Mouse (Mus musculus) thymus, adult 2 months (tissue): Measurements from ENCODE around the gene Stx12. TPM values are rescaled to one million over a fixed set of nuclear protein-coding genes. Genes with fewer than 3 reads are reported as not detected.
A peak's percentile ranks its signal among the peaks of the same experiment; 100 is the strongest.

Source experiments
- DNase-seq: peaks from one replicate; pipeline ENCODE4 v3.0.0; 2021
- H3K27ac ChIP-seq: fragments of 200-500 bp; 2 replicates; pipeline ENCODE4 v1.5.1; 2012; ENCODE audit warnings: low read length, control low read depth; ENCODE audit not compliant: control insufficient read depth, insufficient read depth
- H3K27me3 ChIP-seq: fragments of 200-500 bp; 2 replicates; pipeline ENCODE4 v1.6.1; 2012; ENCODE audit warnings: mild to moderate bottlenecking, low read length, moderate library complexity, mixed read lengths; ENCODE audit not compliant: control insufficient read depth, insufficient read depth
- H3K36me3 ChIP-seq: fragments of 200-500 bp; 2 replicates; pipeline ENCODE4 v1.6.1; 2012; ENCODE audit warnings: mild to moderate bottlenecking, low read length, moderate library complexity; ENCODE audit not compliant: control insufficient read depth, insufficient read depth
- H3K4me1 ChIP-seq: fragments of 200-500 bp; replicated peaks from 2 replicates; pipeline ENCODE4 v1.6.1; 2012; ENCODE audit warnings: low read length; ENCODE audit not compliant: control insufficient read depth, insufficient read depth
- H3K4me3 ChIP-seq: fragments of 200-500 bp; 2 replicates; pipeline ENCODE4 v1.5.1; 2012; ENCODE audit warnings: mild to moderate bottlenecking, low read length, control low read depth, moderate library complexity; ENCODE audit not compliant: control insufficient read depth, insufficient read depth
- CTCF ChIP-seq: fragments of 200-500 bp; IDR thresholded peaks from 2 replicates; pipeline ENCODE4 v1.5.1; 2012; ENCODE audit warnings: mild to moderate bottlenecking, control low read depth, low read length, moderate library complexity, borderline replicate concordance; ENCODE audit not compliant: control insufficient read depth, poor library complexity, insufficient read depth; ENCODE audit errors: extremely low read depth
- POLR2A ChIP-seq: fragments of 200-500 bp; IDR thresholded peaks from 2 replicates; pipeline ENCODE4 v1.6.1; 2012; ENCODE audit warnings: mild to moderate bottlenecking, low read length, control low read depth, moderate library complexity; ENCODE audit not compliant: control insufficient read depth, poor library complexity, insufficient read depth; ENCODE audit errors: extremely low read depth
- WGBS: fragments of 180-500 bp; shearing (Covaris S2); methylation state at CpG from one replicate; pipeline ENCODE4 v1.1.7; 2018; 5-methylcytosine and 5-hydroxymethylcytosine counted together
- polyA plus RNA-seq: library from polyadenylated mRNA; depleted of rRNA; stranded (reverse); fragments of >200 nt; gene quantifications from 2 replicates; pipeline ENCODE4 v1.2.3, GENCODE M21; 2012

Stx12 gene
- polyA plus RNA-seq, 1 experiment: 16.1 TPM

DNA sequence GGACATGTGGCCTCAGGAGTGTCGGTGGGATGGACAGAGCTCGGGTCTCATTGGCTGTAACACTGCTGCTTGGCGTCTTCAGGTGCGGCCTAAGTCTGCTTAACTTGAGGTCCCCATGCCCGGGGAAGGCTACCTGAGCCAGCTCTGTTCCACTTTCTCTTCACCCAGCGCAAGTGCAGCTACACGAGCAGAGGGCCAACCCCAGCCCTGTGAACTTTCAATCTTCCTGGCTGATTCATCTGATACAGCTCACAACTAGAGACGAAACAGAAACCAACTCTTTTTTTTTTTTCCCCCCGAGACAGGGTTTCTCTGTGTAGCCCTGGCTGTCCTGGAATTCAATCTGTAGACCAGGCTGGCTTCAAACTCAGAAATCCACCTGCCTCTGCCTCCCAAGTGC lies 13.9 kb upstream of the Stx12 start:
- 59% methylated on average over 9 of the region's 9 CpGs for WGBS
- H3K27ac ChIP-seq: no peak overlapping the region
- TF ChIP-seq POLR2A (no peak), CTCF (no peak)
- peaks cover 5% of the 10 kb centered on the region; the same call in 1 of the 2 replicates for H3K4me1 ChIP-seq
- H3K27me3 ChIP-seq: no peaks in the 10 kb centered on the region
- no peak for DNase-seq
- H3K36me3 ChIP-seq: peaks cover 11% of the 10 kb centered on the region
- no peak overlapping the region for H3K4me3 ChIP-seq

DNA sequence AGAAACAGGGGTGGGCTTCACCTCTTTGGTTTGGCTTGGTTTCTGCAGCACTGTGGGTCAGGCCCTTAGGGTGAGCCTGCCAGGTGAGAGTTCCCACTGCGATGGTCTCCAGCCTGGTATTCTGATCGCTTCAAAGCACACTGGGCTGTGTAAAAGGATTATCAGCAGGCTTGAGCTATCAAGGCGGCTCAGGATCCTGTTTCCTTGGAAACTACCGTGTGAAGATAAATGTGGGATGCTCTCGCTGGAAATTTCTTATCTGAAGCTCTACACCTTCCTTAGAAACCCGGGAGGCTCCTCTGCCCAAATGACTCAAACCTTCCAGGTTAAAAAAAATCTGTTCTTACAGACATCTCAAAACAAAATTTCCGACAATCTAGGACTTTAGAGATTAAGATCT lies 10.1 kb upstream of the Stx12 start:
- no peak for DNase-seq
- TF ChIP-seq CTCF (no peak), POLR2A (no peak)
- Histone ChIP-seq H3K27ac (no peak overlapping the region), H3K4me3 (no peak overlapping the region), H3K36me3 (no peaks in the 10 kb centered on the region), H3K27me3 (no peaks in the 10 kb centered on the region), H3K4me1 (peaks cover 5% of the 10 kb centered on the region; the same call in 1 of the 2 replicates)
- WGBS: 88% methylated on average over 7 of the region's 7 CpGs

DNA sequence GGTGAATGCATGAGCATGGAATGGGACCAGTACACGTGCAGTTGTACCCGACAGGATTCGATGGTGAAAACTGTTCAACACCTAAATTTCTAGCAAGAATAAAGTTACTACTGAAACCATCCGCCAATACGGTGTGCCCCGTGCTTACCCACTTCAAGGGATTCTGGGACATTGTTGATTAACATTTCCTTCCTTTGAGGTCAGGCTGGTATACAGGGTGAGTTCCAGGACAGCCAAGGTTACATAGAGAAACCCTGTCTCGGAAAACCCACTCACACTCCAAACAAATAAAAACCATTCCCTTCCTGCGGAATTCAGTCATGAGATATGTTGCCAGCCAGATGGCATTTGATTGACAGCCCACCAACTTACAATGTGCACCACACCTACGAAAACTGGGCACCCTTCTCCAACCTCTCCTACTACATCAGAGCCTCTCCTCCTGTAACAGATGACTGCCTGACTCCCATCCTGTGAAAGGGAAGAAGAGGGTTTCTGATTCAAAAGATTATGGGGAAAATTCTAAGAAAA lies 600 bp upstream of the Stx12 start:
- Histone ChIP-seq H3K36me3 (no peaks in the 10 kb centered on the region), H3K27me3 (no peaks in the 10 kb centered on the region), H3K4me1 (peaks cover 8% of the 10 kb centered on the region), H3K27ac (no peak overlapping the region), H3K4me3 (peak overlapping the region; percentile 80)
- TF ChIP-seq CTCF (no peak), POLR2A (no peak)
- 8% methylated on average over 9 of the region's 9 CpGs for WGBS
- DNase-seq: no peak

DNA sequence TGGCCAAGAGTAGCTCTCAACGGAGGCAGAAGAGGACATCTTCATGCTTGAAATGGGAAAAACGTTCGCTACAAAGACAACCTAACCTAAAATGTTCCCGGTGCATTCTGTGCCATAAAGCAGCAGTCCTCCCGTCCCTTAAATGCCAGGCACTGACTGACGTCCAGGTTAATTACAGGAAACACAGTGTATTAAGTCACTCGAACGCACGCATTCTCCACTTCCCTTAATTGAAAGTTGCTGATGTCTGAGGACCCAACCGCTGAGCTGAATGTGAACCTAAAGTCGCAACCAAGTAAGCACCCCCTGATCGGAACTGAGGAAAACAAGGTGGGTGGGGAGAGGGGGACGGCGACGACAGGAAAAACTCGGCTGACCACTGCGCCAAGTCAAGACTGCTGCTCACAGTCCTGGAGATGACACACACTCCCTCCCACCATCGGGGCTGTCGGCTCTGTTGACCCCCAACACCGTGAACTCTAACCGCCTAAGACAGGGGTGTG lies 697 bp downstream of the Stx12 start:
- TF ChIP-seq POLR2A (0 out of 2 replicates have a peak, but pooled peaks have one; percentile 3), CTCF (no peak)
- Histone ChIP-seq H3K27ac (no peak overlapping the region), H3K27me3 (no peaks in the 10 kb centered on the region), H3K4me1 (peaks cover 8% of the 10 kb centered on the region), H3K4me3 (peak overlapping the region; percentile 80), H3K36me3 (no peaks in the 10 kb centered on the region)
- WGBS: 1% methylated on average over 21 of the region's 21 CpGs
- DNase-seq: no peak

DNA sequence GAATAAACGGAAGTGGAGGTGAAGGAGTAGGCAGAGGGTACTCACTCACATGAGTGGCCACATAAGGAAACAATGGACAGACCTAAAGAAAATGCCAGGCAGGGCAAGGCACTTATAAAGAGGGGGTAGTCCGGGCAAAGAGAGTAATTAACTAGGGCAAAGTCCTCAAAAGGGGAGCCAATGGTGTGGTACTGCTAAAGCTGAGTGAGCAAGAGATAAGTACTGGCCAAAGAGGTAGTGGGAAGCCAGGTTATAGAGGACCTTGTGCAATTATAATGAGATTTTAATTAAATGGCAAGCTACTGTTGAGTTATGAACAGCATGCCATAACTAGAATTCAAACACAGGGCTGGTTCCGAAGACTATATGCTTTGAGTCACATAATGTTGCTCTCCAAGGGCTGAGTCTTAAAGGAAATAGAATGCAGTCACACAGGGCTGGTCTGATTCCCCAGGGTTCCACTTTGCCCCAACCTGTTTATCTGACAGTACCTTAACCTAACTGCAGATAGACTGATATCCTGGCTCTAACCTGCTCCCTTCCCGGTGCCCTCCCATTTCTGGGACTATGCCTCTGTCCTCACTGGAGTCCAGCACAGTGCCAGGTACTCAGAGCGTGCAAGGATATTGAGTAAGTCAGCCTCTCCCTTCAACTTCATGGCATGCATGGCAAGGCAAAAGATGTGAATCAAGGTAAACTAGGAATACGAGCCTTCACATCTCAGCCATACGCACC lies 9.8 kb downstream of the Stx12 start:
- Histone ChIP-seq H3K4me1 (no peaks in the 10 kb centered on the region), H3K36me3 (peaks cover 18% of the 10 kb centered on the region), H3K4me3 (no peak overlapping the region), H3K27ac (no peak overlapping the region), H3K27me3 (no peaks in the 10 kb centered on the region)
- WGBS: 99% methylated on average over 7 of the region's 7 CpGs
- TF ChIP-seq POLR2A: no peak
- no peak for TF ChIP-seq CTCF
- no peak for DNase-seq

DNA sequence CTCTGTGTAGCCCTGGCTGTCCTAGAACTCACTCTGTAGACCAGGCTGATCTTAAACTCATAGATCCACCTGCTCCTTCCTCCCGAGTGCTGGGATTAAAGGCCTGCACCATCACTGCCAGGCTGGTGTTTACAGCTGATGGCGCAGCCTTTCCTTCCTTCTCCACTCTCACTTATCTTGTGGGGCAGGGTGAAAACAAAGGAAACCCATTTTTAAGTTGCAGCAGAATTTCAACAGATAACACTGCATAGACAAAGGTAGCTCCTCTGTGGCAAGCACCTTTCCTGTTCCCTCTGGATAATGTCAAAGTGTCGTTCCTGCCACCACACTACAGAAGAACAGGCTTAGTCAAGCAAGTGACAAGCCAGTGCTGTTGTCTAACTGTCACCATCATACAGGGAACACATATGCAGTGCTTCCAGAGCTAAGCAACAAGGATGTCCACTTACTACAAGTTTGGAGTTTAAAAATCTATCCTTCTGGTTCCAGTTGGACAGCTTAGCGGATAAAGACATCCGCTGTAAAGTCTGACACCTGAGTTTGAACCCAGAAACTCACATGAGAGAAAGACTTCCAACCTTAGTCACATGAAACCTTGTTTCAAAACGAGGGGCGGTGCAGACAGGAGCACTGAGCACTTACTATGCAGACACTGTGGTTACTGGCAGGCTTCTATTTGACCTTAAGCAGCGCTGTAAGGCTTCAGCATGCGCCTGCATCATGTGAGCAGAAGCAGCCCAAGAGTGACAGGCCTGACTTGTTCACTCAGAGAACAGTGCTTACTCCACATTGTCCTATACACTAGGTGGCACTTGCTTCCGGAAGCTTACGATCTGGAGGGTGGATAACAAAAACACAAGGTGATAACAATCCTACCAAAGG lies 10.6 kb downstream of the Stx12 start:
- TF ChIP-seq POLR2A (no peak), CTCF (no peak)
- H3K27me3 ChIP-seq: no peaks in the 10 kb centered on the region
- DNase-seq: no peak
- H3K36me3 ChIP-seq: peaks cover 24% of the 10 kb centered on the region
- H3K4me1 ChIP-seq: no peaks in the 10 kb centered on the region
- H3K27ac ChIP-seq: no peak overlapping the region
- H3K4me3 ChIP-seq: no peak overlapping the region
- 91% methylated on average over 11 of the region's 11 CpGs for WGBS
